Mouse (Mus musculus) ES-E14 (cell line): ENCODE results near the gene Cd3eap.

Source experiments
- CHD2 ChIP-seq: IDR thresholded peaks from 2 replicates; pipeline ENCODE4 v1.6.1; 2014; ENCODE audit warnings: mild to moderate bottlenecking, low read depth, low read length, inconsistent platforms
- HCFC1 ChIP-seq: IDR thresholded peaks from 2 replicates; pipeline ENCODE4 v1.6.1; 2012; ENCODE audit warnings: low read length, inconsistent platforms, borderline replicate concordance; ENCODE audit not compliant: insufficient read depth
- MAFK ChIP-seq: IDR thresholded peaks from 2 replicates; pipeline ENCODE4 v1.6.1; 2014; ENCODE audit warnings: mild to moderate bottlenecking, low read depth, low read length, inconsistent platforms; ENCODE audit not compliant: insufficient read depth
- ZC3H11A ChIP-seq: IDR thresholded peaks from 2 replicates; pipeline ENCODE4 v1.6.1; 2012; ENCODE audit warnings: low read depth, mild to moderate bottlenecking, inconsistent platforms, low read length, borderline replicate concordance
- ZNF384 ChIP-seq: IDR thresholded peaks from 2 replicates; pipeline ENCODE4 v1.6.1; 2012; ENCODE audit warnings: low read depth, low read length, inconsistent platforms

DNA sequence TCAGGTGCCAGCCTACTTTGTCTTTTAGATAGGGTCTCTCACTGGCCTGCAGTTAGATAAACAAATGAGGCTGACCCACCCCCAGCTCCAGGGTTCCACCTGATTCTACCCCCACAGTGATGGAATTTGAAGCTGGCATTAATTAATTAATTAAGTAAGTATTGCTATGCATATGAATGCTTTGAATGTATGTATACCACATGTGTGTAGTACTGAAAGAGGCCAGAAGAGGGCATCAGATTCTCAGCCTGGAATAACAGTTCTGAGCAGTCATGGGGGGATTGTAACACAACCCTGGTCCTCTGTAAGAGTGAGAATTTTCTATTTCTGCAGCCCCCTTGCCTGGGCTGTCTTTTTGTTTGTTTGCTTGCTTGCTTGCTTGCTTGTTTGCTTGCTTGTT lies 30.9 kb downstream of the Cd3eap start:
- TF ChIP-seq MAFK (no peak), HCFC1 (no peak), ZC3H11A (no peak), CHD2 (no peak), ZNF384 (no peak)
